Mouse (Mus musculus): Measurements from ENCODE around the gene Prr14.
"Not testable (repeated sequence)": the region's sequence is repeated elsewhere in the genome, so short reads cannot be mapped to it uniquely, and the experiment has no call there.

Gene Prr14

DNA sequence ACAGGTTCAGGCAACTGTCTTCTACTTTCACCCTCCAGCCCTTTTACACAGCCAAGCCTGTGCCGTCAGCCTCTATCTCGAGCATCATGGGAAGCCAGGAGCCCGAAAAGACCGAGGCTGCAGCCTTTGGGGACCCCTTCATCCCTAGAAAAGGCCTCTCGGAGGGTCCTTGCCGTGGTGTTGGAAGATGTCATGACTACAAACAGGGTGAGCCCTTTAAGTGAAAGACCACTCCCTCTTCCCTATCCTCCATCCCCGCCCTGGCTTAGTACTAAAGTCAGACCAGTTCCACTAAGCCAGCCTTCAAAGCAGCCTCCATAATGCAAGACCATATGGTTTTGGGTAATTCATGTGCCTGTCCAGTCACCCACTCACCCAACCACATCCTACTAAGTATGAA lies 12.6 kb downstream of the Prr14 start:
- DNase-seq (ENCODE audit: low spot score): no peak

DNA sequence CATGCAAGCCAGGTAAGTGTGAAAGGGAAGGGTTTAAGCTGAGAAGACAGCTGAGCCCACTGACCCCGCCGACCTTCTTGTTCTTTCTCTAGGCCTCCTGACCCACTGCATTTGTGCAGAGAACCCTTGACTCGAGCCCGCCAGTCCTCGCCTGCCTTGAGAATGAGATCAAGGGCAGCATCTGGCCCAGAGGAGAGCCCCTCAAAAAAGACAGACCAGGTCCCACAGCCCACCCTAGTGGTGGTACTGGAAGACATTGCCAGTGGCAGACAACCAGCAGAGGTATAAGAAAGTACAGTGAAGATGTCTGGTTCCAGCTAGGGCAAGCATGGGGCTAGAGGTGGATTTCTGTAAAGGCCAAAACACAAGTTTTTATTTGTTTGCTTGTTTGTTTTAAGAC lies 14.3 kb downstream of the Prr14 start:
- DNase-seq (ENCODE audit: low spot score): no peak

GRCm38 (mm10) chr7:127474378-127475070 lies 15.1 kb downstream of the Prr14 start:
- no peak for DNase-seq (ENCODE audit: low spot score)

- no peak for DNase-seq (ENCODE audit: low spot score)
Observed at GRCm38 (mm10) chr7:127475186-127475740, 15.9 kb downstream of the Prr14 start.

DNA sequence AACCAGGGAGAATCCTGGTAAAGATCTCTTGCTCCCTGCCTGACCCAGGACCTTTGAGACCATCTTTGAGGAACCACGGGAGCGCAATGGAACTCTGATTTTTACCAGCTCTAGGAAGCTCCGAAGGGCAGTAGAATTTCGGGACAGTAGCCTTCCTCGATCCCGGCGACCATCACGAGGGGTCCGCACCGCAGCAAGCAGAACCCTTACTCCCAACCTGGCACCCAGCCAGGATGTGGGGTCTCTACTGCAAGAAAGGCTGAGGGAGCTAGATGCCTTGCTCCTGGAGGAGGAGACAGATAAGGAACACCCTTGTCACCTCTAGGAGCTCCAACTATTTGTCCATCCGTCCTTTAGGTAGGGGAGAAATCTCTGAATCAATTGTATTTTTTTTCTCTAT lies 16.9 kb downstream of the Prr14 start:
- DNase-seq (ENCODE audit: low spot score): no peak

- DNase-seq (ENCODE audit: low spot score): no peak
Observed at GRCm38 (mm10) chr7:127476855-127477254, 17.4 kb downstream of the Prr14 start.

DNA sequence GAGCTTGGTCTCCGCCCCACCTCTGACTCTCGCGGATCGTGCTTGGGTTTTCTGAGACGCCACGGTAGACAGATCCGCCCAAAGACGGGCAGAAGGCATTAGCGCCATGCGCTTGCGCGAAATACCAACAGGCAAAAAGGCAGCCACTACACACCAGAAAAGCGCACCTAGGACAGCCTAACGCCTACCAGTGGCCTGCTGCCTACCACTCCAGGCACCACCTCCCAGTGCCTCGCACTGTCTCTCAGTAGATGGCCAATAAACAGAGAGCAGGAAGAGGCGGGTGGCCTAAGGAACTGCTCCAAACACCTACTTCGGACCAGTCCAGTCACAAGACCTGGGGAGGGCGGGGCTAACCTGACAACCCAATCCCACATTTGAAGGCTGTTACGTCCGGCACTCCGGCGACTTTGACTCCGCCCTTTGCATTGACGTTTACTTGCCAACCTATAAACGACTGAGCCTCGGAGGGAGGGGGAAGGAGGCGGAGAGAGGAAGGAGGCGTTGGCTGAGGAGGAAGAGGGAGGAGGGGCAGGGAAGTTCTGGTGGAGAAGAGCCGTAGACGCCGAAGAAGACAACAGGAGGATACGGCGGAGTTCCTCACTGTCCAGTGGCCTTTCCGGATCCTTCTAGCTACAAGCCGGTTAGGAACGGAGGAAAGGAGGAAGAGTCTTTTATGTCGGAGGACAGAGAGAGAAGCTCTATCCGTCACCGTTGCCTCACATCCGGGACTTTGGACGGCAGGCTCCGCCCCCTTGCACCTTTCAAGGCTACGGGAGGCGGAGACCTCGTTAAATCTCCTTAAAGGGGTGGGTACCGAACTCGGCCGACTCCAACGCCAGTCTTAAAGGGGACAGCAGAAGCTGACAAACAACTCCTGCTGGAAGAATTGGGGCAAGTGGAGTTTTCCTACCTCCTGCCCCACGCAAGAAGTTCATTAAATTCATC lies 18.6 kb downstream of the Prr14 start:
- DNase-seq (ENCODE audit: low spot score): peak; percentile 97

GRCm38 (mm10) chr7:127478635-127479317 lies 19.4 kb downstream of the Prr14 start, which contains the start of gene Fbrs:
Gene Fbrs, plus strand, starts transcription at chr7:127479199.
- DNase-seq (ENCODE audit: low spot score): peak; percentile 94

DNA sequence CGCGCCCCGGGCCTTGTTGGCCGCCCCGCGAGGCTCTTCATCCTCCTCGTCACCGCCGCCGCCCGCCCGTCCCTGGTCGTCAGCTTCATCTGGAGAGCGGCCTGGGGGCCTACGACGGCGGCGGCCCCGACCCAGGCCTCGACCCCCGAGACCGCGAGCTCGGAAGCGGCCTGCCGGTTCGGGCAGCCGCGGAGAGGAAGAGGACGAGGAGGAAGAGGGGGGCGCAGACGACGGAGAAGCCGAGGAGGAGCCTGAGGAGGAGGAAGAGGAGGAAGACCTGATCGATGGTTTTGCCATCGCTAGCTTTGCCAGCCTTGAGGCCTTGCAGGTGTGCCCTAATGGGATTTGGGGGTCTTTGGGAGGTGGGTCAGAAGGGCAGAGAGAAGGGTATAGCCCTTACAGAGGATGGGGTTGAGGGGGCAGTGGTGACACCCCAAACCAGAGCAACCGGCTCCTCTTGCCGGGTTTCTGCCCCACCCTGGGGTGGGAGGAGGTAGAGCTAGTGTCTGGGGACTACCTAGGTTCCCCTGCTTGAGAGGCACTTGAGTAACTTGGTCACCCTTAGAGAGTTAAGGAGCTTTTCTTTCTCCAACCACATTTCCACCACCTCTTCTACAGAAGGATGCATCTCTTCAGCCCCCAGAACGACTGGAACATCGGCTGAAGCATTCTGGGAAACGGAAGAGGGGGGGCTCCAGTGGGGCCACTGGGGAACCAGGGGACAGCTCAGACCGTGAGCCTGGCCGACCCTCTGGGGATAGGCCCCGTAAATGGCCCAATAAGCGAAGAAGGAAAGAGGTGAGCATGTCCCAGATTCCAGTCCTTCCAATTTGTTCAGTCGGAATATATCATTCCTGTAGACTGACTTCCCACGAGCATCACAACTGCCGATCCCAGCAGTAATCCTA lies 20.2 kb downstream of the Prr14 start:
- DNase-seq (ENCODE audit: low spot score): no peak

GRCm38 (mm10) chr7:127480321-127480720 lies 20.9 kb downstream of the Prr14 start:
- DNase-seq (ENCODE audit: low spot score): no peak

DNA sequence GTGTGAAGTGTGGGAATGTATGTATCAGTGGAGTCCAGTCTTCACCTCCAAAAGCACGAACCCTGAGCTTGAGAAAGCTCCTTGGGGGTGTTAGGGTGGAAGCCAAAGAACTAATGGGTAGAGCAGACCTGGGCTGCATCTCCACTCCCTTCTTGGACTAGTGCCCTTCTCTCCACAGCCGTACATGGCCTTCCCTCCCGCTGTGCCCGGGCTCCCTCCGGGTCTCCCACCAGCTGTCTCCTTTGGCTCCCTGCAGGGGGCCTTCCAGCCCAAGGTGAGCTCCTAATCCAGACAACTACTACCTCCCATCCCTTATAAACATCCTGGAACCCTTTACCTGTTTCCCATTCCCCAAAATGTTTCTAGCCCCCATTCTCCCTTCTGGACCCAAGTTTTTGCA lies 26.0 kb downstream of the Prr14 start:
- no peak for DNase-seq (ENCODE audit: low spot score)

DNA sequence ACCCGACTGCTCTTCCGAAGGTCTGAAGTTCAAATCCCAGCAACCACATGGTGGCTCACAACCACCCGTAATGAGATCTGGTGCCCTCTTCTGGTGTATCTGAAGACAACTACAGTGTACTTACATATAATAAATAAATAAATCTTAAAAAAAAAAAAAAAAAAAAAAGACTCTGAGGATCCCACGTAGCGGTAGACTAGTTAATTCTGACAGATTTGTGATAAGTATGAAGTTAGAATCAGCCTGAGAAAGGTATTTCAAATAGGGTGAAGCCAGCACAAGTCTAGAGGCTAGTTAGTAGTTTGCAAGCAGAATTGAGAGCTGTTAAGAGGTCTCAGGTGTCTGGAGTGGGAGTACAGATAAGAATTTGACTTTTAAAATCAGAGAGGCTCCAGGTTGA lies 29.0 kb downstream of the Prr14 start:
- DNase-seq (ENCODE audit: low spot score): not testable (repeated sequence)

DNA sequence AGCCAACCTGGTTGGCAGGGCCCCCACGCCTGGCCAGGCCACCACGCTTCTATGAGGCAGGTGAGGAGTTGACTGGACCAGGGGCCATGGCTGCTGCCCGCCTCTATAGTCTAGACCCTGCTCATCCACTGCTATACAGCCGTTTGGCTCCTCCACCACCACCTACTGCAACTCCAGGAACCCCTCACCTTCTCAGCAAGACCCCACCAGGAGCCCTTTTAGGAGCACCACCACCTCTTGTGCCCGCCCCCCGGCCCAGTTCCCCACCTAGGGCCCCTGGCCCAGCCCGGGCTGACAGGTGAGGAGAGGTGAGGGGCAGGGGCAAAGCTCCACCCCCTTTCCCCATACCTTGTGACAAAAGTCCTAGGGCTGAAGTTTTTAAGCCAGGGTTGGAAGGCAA lies 30.6 kb downstream of the Prr14 start:
- no peak for DNase-seq (ENCODE audit: low spot score)

GRCm38 (mm10) chr7:127491846-127492245 lies 32.4 kb downstream of the Prr14 start:
- DNase-seq (ENCODE audit: low spot score): no peak

DNA sequence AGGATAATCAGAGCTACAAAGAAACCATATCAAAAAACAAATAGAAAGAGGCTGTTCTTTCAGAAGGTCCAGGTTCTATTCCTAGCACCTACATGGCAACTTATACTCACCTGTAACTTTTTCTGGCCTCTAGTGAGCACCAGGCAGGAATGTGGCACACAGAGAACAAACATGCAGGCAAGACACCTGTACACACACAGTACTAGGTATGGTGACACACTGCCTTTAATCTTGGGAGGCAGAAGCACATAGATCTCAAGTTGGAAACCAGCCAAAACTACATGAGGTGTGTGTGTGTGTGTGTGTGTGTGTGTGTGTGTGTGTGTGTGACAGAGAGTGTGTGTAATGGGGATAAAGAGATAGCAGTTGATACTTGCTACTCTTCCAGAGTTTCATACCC lies 35.2 kb downstream of the Prr14 start:
- DNase-seq (ENCODE audit: low spot score): no peak

GRCm38 (mm10) chr7:127497382-127497781 lies 38.0 kb downstream of the Prr14 start:
- DNase-seq (ENCODE audit: low spot score): no peak

DNA sequence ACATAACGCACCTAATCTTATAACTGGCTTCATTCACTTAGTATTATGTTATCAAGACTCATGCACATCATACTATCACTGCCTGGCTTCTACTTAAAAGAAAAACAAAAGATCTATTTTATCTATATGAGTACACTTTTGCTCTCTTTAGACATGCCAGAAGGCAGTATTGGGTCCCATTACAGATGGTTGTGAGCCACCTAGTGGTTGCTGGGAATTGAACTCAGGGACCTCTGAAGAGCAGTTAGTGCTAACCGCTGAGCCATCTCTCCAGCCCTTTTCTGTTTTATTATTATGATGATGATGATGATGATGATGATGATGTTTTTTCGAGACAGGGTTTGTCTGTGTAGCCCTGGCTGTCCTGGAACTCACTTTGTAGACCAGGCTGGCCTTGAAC lies 39.0 kb downstream of the Prr14 start:
- DNase-seq (ENCODE audit: low spot score): no peak

DNA sequence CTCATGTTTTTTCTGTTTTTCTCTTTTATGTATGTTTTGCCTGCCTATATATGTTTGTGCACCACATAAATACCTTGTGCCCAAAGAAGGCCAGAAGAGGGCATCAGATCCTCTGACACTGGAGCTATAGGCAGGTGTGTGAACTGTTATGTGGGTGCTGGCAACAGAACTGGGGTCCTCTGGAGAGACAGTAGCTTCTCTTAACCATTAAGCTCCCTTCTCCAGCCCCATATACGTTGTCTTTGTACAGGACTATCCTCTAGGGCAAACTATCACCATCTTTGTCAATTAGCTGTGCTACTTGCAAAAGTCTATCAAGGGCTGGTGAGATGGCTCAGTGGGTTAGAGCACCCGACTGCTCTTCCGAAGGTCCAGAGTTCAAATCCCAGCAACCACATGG lies 48.9 kb downstream of the Prr14 start:
- no peak for DNase-seq (ENCODE audit: low spot score)

- DNase-seq (ENCODE audit: low spot score): not testable (repeated sequence)
Observed at GRCm38 (mm10) chr7:127509830-127510229, 50.4 kb downstream of the Prr14 start.

- no peak for DNase-seq (ENCODE audit: low spot score)
Observed at GRCm38 (mm10) chr7:127511241-127511640, 51.8 kb downstream of the Prr14 start.

DNA sequence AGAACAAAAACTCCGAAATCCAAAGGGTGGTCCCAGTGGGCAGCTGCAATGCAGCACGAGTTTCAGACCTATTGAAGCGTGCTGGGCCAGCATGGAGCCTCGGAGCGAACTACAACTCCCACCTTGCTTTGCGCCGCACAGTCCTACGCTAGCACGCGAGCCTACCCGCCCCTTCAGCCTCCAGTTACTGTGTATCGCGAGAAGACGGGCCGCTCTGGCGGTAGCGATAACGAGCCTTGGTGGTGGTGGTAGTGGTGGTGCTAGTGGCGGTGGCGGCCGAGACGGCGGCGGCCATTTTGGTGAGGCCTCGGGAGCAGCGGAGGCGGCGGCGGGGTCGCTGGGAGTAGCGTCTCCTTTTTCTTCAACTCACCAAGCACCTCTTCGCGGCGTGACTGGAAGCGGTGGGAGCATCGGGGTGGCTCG lies 52.4 kb downstream of the Prr14 start, which contains the start of gene Srcap:
Srcap (plus strand) TSS at position 176 of the 423 bp plus-strand sequence.
- peak; percentile 89 for DNase-seq (ENCODE audit: low spot score)

Data from ovary, postnatal 14 days (tissue).